13 mouse cellular contexts compared by ENCODE assay signal in the genomic region with DNA sequence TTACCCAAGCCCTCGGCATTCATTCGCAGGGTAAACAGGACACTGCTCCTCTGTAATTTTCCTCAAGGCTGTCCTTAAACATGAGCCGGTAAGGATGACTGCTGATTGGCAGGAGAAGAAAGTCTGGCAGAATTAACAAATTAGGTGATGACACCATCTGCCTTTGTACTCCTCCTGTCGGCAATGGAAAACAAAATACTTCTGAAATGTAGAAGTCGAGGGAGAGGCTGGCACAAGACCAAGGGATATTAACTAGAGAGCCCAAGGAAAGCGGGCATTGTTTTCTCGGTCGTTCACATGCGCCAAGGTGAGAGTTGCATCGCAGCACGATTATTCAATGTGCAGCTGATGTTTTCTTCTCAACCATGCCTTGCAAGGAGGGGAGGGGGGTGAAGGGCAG.
DNase-seq lines count a peak whose midpoint lies in the region; ATAC-seq and TF ChIP-seq lines count a peak whose summit lies in the region.
"Had no signal": no experiment of that assay in that cellular context is flagged by ENCODE, and none has a peak within 500 bp of the region (broad histone marks: within the 10 kb centered on the region; RNA-seq: fewer than 3 reads in every experiment).

No protein-coding gene starts in this region.

- no peak overlapping the region for H3K9ac ChIP-seq in embryonic facial prominence, embryonic 12.5 days
- H3K9ac ChIP-seq in lung, postnatal 0 days (replicated peaks; ENCODE audit: low read depth) = no peak overlapping the region
- H3K9ac ChIP-seq in embryonic facial prominence, embryonic 15.5 days = no peak overlapping the region
- no peak overlapping the region for H3K9ac ChIP-seq in limb, embryonic 15.5 days
- no peak overlapping the region for H3K9ac ChIP-seq in liver, embryonic 12.5 days

- DNase-seq in embryonic facial prominence, embryonic 10.5 days (ENCODE audit: low spot score) = no peak
- no peak for DNase-seq in lung, postnatal 0 days (ENCODE audit: low spot score)
- no peak for DNase-seq in lung, postnatal 14 days
- no peak for DNase-seq in liver
- DNase-seq: adrenal gland, postnatal 14 days; embryo, embryonic 11 days; gastrocnemius, postnatal 25 days; heart, postnatal 14 days had no signal

- no peak overlapping the region for H3K4me3 ChIP-seq in embryonic facial prominence, embryonic 12.5 days
- no peak overlapping the region for H3K4me3 ChIP-seq in embryonic facial prominence, embryonic 10.5 days
- H3K4me3 ChIP-seq in lung, postnatal 0 days (ENCODE audit: low read depth, low read length) = no peak overlapping the region
- no peak overlapping the region for H3K4me3 ChIP-seq in embryonic facial prominence, embryonic 15.5 days (replicated peaks)
- no peak overlapping the region for H3K4me3 ChIP-seq in limb, embryonic 15.5 days
- no peak overlapping the region for H3K4me3 ChIP-seq in liver, embryonic 12.5 days

- WGBS in embryonic facial prominence, embryonic 12.5 days = 45% methylated on average over 11 of the region's 11 CpGs
- WGBS in embryonic facial prominence, embryonic 10.5 days = 64% methylated on average over 11 of the region's 11 CpGs
- 27% methylated on average over 11 of the region's 11 CpGs for WGBS in lung, postnatal 0 days
- WGBS in embryonic facial prominence, embryonic 15.5 days = 20% methylated on average over 11 of the region's 11 CpGs
- WGBS in limb, embryonic 15.5 days = 48% methylated on average over 11 of the region's 11 CpGs
- WGBS in liver, embryonic 12.5 days (ENCODE audit: insufficient replicate concordance) = 81% methylated on average over 11 of the region's 11 CpGs

- no peak for TF ChIP-seq CTCF in lung, postnatal 0 days (IDR thresholded peaks at IDR 0.05)

- no peaks in the 10 kb centered on the region for H3K27me3 ChIP-seq in embryonic facial prominence, embryonic 12.5 days
- H3K27me3 ChIP-seq in embryonic facial prominence, embryonic 10.5 days (replicated peaks; ENCODE audit: low read depth, poor library complexity, severe bottlenecking) = no peaks in the 10 kb centered on the region
- H3K27me3 ChIP-seq in lung, postnatal 0 days (replicated peaks; ENCODE audit: insufficient read depth, low read length) = no peaks in the 10 kb centered on the region
- no peaks in the 10 kb centered on the region for H3K27me3 ChIP-seq in embryonic facial prominence, embryonic 15.5 days
- H3K27me3 ChIP-seq in limb, embryonic 15.5 days = no peaks in the 10 kb centered on the region
- H3K27me3 ChIP-seq in liver, embryonic 12.5 days (replicated peaks) = no peaks in the 10 kb centered on the region

- H3K4me2 ChIP-seq in embryonic facial prominence, embryonic 12.5 days (replicated peaks) = no peak overlapping the region
- H3K4me2 ChIP-seq in lung, postnatal 0 days (replicated peaks; ENCODE audit: low read depth, low read length) = no peak overlapping the region
- no peak overlapping the region for H3K4me2 ChIP-seq in embryonic facial prominence, embryonic 15.5 days (replicated peaks)
- H3K4me2 ChIP-seq in limb, embryonic 15.5 days = no peak overlapping the region
- H3K4me2 ChIP-seq in liver, embryonic 12.5 days = no peak overlapping the region

- TF ChIP-seq EP300 in lung, postnatal 0 days (IDR thresholded peaks at IDR 0.05) = no peak

- peaks cover 26% of the 10 kb centered on the region for H3K4me1 ChIP-seq in embryonic facial prominence, embryonic 12.5 days
- peaks cover 20% of the 10 kb centered on the region for H3K4me1 ChIP-seq in embryonic facial prominence, embryonic 10.5 days
- peaks cover 4% of the 10 kb centered on the region; the same call in 1 of the 2 replicates for H3K4me1 ChIP-seq in lung, postnatal 0 days (ENCODE audit: insufficient read depth, low read depth, low read length)
- H3K4me1 ChIP-seq in embryonic facial prominence, embryonic 15.5 days = peaks cover 40% of the 10 kb centered on the region
- peaks cover 24% of the 10 kb centered on the region for H3K4me1 ChIP-seq in limb, embryonic 15.5 days
- no peaks in the 10 kb centered on the region for H3K4me1 ChIP-seq in liver, embryonic 12.5 days

- H3K27ac ChIP-seq in embryonic facial prominence, embryonic 12.5 days = peak overlapping the region; percentile 65; the same call in 1 of the 2 replicates
- H3K27ac ChIP-seq in embryonic facial prominence, embryonic 10.5 days (replicated peaks) = no peak overlapping the region; the same call in 1 of the 2 replicates
- H3K27ac ChIP-seq in lung, postnatal 0 days (ENCODE audit: low read length) = peak overlapping the region; percentile 2; the same call in 1 of the 2 replicates
- H3K27ac ChIP-seq in embryonic facial prominence, embryonic 15.5 days (replicated peaks) = peak overlapping the region; percentile 18; the same call in 1 of the 2 replicates
- 0 out of 2 replicates have a peak overlapping the region, but pooled peaks have one; percentile 39 for H3K27ac ChIP-seq in limb, embryonic 15.5 days
- no peak overlapping the region for H3K27ac ChIP-seq in liver, embryonic 12.5 days

- ATAC-seq in embryonic facial prominence, embryonic 12.5 days (ENCODE audit: insufficient number of reproducible peaks, insufficient read depth, low FRiP score, low TSS enrichment) = no peak
- ATAC-seq in lung, postnatal 0 days = no peak
- ATAC-seq in embryonic facial prominence, embryonic 15.5 days (ENCODE audit: insufficient number of reproducible peaks, low FRiP score, low TSS enrichment, low read depth) = no peak
- no peak for ATAC-seq in limb, embryonic 15.5 days (ENCODE audit: insufficient number of reproducible peaks, low FRiP score, low TSS enrichment, low read depth)
- no peak for ATAC-seq in liver, embryonic 12.5 days

- H3K9me3 ChIP-seq in embryonic facial prominence, embryonic 12.5 days = no peaks in the 10 kb centered on the region; the same call in 1 of the 2 replicates
- H3K9me3 ChIP-seq in embryonic facial prominence, embryonic 10.5 days = no peaks in the 10 kb centered on the region
- H3K9me3 ChIP-seq in lung, postnatal 0 days (ENCODE audit: low read length) = no peaks in the 10 kb centered on the region
- H3K9me3 ChIP-seq in embryonic facial prominence, embryonic 15.5 days (replicated peaks) = no peaks in the 10 kb centered on the region
- no peaks in the 10 kb centered on the region for H3K9me3 ChIP-seq in limb, embryonic 15.5 days
- no peaks in the 10 kb centered on the region for H3K9me3 ChIP-seq in liver, embryonic 12.5 days (replicated peaks)
- H3K9me3 ChIP-seq: G1E had no signal

- H3K36me3 ChIP-seq in embryonic facial prominence, embryonic 12.5 days = no peaks in the 10 kb centered on the region
- peaks cover 38% of the 10 kb centered on the region for H3K36me3 ChIP-seq in embryonic facial prominence, embryonic 10.5 days (replicated peaks)
- no peaks in the 10 kb centered on the region for H3K36me3 ChIP-seq in lung, postnatal 0 days (ENCODE audit: insufficient read depth, low read length)
- no peaks in the 10 kb centered on the region for H3K36me3 ChIP-seq in embryonic facial prominence, embryonic 15.5 days
- H3K36me3 ChIP-seq in limb, embryonic 15.5 days = no peaks in the 10 kb centered on the region; the same call in 1 of the 2 replicates
- H3K36me3 ChIP-seq in liver, embryonic 12.5 days = 0 out of 2 replicates have a peak, but pooled peaks cover 4% of the 10 kb centered on the region
- H3K36me3 ChIP-seq: G1E had no signal

Comparison
In these comparisons a context has a peak if more than half of its experiments do, and no peak if none do; other contexts are left out.
1. H3K27ac ChIP-seq: peak in embryonic facial prominence, embryonic 12.5 days (single experiment), lung, postnatal 0 days (single experiment), embryonic facial prominence, embryonic 15.5 days (single experiment) and limb, embryonic 15.5 days (single experiment); none in embryonic facial prominence, embryonic 10.5 days (single experiment) and liver, embryonic 12.5 days (single experiment).